Mouse (Mus musculus): Measurements from ENCODE around the gene Heatr1. TPM values are rescaled to one million over a fixed set of nuclear protein-coding genes. Genes with fewer than 3 reads are reported as not detected.
A peak's percentile ranks its signal among the peaks of the same experiment; 100 is the strongest.

Heatr1 gene
- polyA plus RNA-seq, 1 experiment from 2014 or later = 18.2 TPM

GRCm38 (mm10) chr13:12433843-12434242, 39.0 kb downstream of the Heatr1 start:
- no peak overlapping the region for H3K4me3 ChIP-seq (ENCODE audit: low read depth, low read length)
- no peaks in the 10 kb centered on the region for H3K9me3 ChIP-seq (replicated peaks; ENCODE audit: control insufficient read depth, low read length)
- DNase-seq (ENCODE audit: low spot score) (no peak), ATAC-seq (no peak)
- no peak overlapping the region for H3K4me2 ChIP-seq (ENCODE audit: low read length)
- no peak overlapping the region for H3K27ac ChIP-seq (ENCODE audit: low read depth, low read length)
- no peaks in the 10 kb centered on the region for H3K4me1 ChIP-seq (ENCODE audit: control insufficient read depth, insufficient read depth, low read length)
- peaks cover 91% of the 10 kb centered on the region for H3K36me3 ChIP-seq (ENCODE audit: control insufficient read depth, insufficient read depth, low read length)
- no peak overlapping the region for H3K9ac ChIP-seq (ENCODE audit: low read length)
- H3K27me3 ChIP-seq (replicated peaks; ENCODE audit: control insufficient read depth, insufficient read depth, low read length) = no peaks in the 10 kb centered on the region
- WGBS = 83% methylated on average over 5 of the region's 5 CpGs

DNA sequence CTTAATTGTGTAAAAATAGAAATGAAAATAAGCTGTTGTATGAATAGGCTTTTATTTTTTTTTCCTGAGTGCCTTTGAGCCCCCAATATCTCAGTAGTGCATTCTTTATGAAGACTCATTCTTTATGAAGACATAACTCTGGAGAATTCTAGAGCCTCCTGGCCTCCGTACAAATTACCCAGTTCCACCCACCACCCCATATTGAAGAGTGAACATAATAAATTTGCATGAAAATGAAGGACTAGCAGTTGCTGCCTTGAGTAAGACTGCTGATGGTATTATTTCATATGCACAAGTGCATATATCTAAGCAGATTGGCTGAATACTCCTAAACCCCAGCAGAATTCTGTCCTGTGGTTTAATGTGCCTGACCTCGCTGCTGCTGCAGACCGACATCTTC, 44.8 kb downstream of the Heatr1 start:
- Histone ChIP-seq H3K36me3 (ENCODE audit: control insufficient read depth, insufficient read depth, low read length) (peaks cover 52% of the 10 kb centered on the region), H3K9ac (ENCODE audit: low read length) (no peak overlapping the region), H3K27ac (ENCODE audit: low read depth, low read length) (no peak overlapping the region), H3K4me1 (ENCODE audit: control insufficient read depth, insufficient read depth, low read length) (no peaks in the 10 kb centered on the region), H3K9me3 (replicated peaks; ENCODE audit: control insufficient read depth, low read length) (no peaks in the 10 kb centered on the region), H3K4me2 (ENCODE audit: low read length) (no peak overlapping the region), H3K27me3 (replicated peaks; ENCODE audit: control insufficient read depth, insufficient read depth, low read length) (no peaks in the 10 kb centered on the region), H3K4me3 (ENCODE audit: low read depth, low read length) (no peak overlapping the region)
- ATAC-seq (no peak), DNase-seq (ENCODE audit: low spot score) (no peak)
- WGBS = 87% methylated on average over 3 of the region's 3 CpGs

DNA sequence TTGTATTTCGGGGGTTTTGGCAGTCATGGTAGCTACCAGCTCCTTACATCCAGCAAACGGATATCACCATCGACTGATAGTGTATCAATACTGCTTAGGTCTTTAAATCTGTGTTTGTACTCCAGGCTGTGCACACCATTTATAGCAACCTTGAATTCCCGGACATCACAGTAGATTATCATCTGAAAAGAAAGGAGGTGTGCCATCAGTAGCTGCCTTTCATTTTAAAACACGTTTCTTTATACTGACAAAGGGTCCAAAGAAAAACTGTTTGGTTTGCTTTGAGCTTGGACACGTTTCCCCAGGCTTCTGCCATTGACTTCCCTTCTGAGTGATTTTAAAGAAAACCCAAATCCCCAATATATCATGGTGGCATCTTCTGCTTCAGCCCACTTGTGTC, 46.0 kb downstream of the Heatr1 start:
- H3K9me3 ChIP-seq (replicated peaks; ENCODE audit: control insufficient read depth, low read length) = no peaks in the 10 kb centered on the region
- no peaks in the 10 kb centered on the region for H3K4me1 ChIP-seq (ENCODE audit: control insufficient read depth, insufficient read depth, low read length)
- DNase-seq (ENCODE audit: low spot score) (no peak), ATAC-seq (no peak)
- H3K4me3 ChIP-seq (ENCODE audit: low read depth, low read length) = no peak overlapping the region
- H3K9ac ChIP-seq (ENCODE audit: low read length) = no peak overlapping the region
- no peaks in the 10 kb centered on the region for H3K27me3 ChIP-seq (replicated peaks; ENCODE audit: control insufficient read depth, insufficient read depth, low read length)
- H3K27ac ChIP-seq (ENCODE audit: low read depth, low read length) = no peak overlapping the region
- peaks cover 40% of the 10 kb centered on the region for H3K36me3 ChIP-seq (ENCODE audit: control insufficient read depth, insufficient read depth, low read length)
- 85% methylated on average over 6 of the region's 6 CpGs for WGBS
- no peak overlapping the region for H3K4me2 ChIP-seq (ENCODE audit: low read length)

DNA sequence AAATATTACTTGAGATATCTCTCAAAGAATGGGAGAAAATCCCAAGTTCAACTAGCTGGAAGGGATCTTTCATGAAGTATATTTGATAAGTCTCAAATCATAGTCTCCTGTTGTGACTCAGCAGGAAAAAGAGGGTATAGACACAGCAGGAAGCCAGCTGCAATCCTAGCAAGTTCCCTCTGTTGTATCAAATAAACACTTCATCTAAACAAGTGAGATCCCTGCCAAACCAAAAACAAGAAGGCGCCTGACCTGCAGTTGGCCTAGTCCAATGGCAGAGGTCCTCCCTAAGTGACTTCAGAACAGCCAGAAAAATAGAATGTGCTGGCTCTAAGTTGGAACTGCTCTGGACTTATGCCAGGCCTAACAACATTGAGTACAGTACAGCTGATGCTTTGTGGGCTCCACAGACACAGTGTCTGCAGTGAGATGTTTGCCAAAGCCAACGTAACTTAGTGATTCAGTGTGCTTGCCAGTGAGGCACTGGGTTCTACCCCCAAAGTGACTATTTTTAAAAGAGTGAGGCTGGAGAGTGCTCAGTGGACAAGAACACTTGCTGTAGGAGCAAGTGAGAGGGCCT, 47.3 kb downstream of the Heatr1 start:
- H3K27ac ChIP-seq (ENCODE audit: low read depth, low read length) = no peak overlapping the region
- H3K9ac ChIP-seq (ENCODE audit: low read length) = no peak overlapping the region
- ATAC-seq = 0 out of 2 replicates have a peak, but pooled peaks have one; percentile 12
- peaks cover 31% of the 10 kb centered on the region for H3K36me3 ChIP-seq (ENCODE audit: control insufficient read depth, insufficient read depth, low read length)
- H3K4me3 ChIP-seq (ENCODE audit: low read depth, low read length) = no peak overlapping the region
- no peaks in the 10 kb centered on the region for H3K27me3 ChIP-seq (replicated peaks; ENCODE audit: control insufficient read depth, insufficient read depth, low read length)
- H3K9me3 ChIP-seq (replicated peaks; ENCODE audit: control insufficient read depth, low read length) = no peaks in the 10 kb centered on the region
- H3K4me1 ChIP-seq (ENCODE audit: control insufficient read depth, insufficient read depth, low read length) = no peaks in the 10 kb centered on the region
- no peak overlapping the region for H3K4me2 ChIP-seq (ENCODE audit: low read length)
- 73% methylated on average over 2 of the region's 2 CpGs for WGBS
- DNase-seq (ENCODE audit: low spot score) = peak; percentile 43

GRCm38 (mm10) chr13:12453150-12453549, 58.3 kb downstream of the Heatr1 start:
- Histone ChIP-seq H3K36me3 (ENCODE audit: control insufficient read depth, insufficient read depth, low read length) (no peaks in the 10 kb centered on the region), H3K4me2 (ENCODE audit: low read length) (no peak overlapping the region), H3K9ac (ENCODE audit: low read length) (no peak overlapping the region), H3K4me3 (ENCODE audit: low read depth, low read length) (no peak overlapping the region), H3K4me1 (ENCODE audit: control insufficient read depth, insufficient read depth, low read length) (no peaks in the 10 kb centered on the region), H3K27me3 (replicated peaks; ENCODE audit: control insufficient read depth, insufficient read depth, low read length) (no peaks in the 10 kb centered on the region), H3K9me3 (replicated peaks; ENCODE audit: control insufficient read depth, low read length) (no peaks in the 10 kb centered on the region), H3K27ac (ENCODE audit: low read depth, low read length) (no peak overlapping the region)
- ATAC-seq = no peak
- no peak for DNase-seq (ENCODE audit: low spot score)
- whole genome bisulfite sequencing = 90% methylated on average over 14 of the region's 14 CpGs

GRCm38 (mm10) chr13:12454686-12455390, 60.0 kb downstream of the Heatr1 start:
- no peak for ATAC-seq
- Histone ChIP-seq H3K4me1 (ENCODE audit: control insufficient read depth, insufficient read depth, low read length) (no peaks in the 10 kb centered on the region), H3K9ac (ENCODE audit: low read length) (no peak overlapping the region), H3K9me3 (replicated peaks; ENCODE audit: control insufficient read depth, low read length) (no peaks in the 10 kb centered on the region), H3K36me3 (ENCODE audit: control insufficient read depth, insufficient read depth, low read length) (no peaks in the 10 kb centered on the region), H3K4me2 (ENCODE audit: low read length) (no peak overlapping the region), H3K27ac (ENCODE audit: low read depth, low read length) (no peak overlapping the region), H3K27me3 (replicated peaks; ENCODE audit: control insufficient read depth, insufficient read depth, low read length) (no peaks in the 10 kb centered on the region), H3K4me3 (ENCODE audit: low read depth, low read length) (no peak overlapping the region)
- 77% methylated on average over 7 of the region's 7 CpGs for WGBS
- no peak for DNase-seq (ENCODE audit: low spot score)

- DNase-seq (ENCODE audit: low spot score) = no peak
- WGBS = 81% methylated on average over 7 of the region's 7 CpGs
- H3K27ac ChIP-seq (ENCODE audit: low read depth, low read length) = no peak overlapping the region
Observed at GRCm38 (mm10) chr13:12456711-12457110, 61.9 kb downstream of the Heatr1 start.

GRCm38 (mm10) chr13:12460443-12460842, 65.6 kb downstream of the Heatr1 start:
- no peaks in the 10 kb centered on the region for H3K9me3 ChIP-seq (replicated peaks; ENCODE audit: control insufficient read depth, low read length)
- ATAC-seq (peak; percentile 3; the same call in 1 of the 2 replicates), DNase-seq (ENCODE audit: low spot score) (peak; percentile 36)
- H3K4me1 ChIP-seq (ENCODE audit: control insufficient read depth, insufficient read depth, low read length) = peaks cover 10% of the 10 kb centered on the region
- no peak overlapping the region for H3K27ac ChIP-seq (ENCODE audit: low read depth, low read length)
- 6% methylated on average over 8 of the region's 8 CpGs for WGBS
- H3K27me3 ChIP-seq (replicated peaks; ENCODE audit: control insufficient read depth, insufficient read depth, low read length) = no peaks in the 10 kb centered on the region
- peak overlapping the region; percentile 71 for H3K9ac ChIP-seq (ENCODE audit: low read length)
- H3K4me3 ChIP-seq (ENCODE audit: low read depth, low read length) = peak overlapping the region; percentile 67
- H3K4me2 ChIP-seq (ENCODE audit: low read length) = peak overlapping the region; percentile 83
- no peaks in the 10 kb centered on the region for H3K36me3 ChIP-seq (ENCODE audit: control insufficient read depth, insufficient read depth, low read length)

More at GRCm38 (mm10) chr13:12456711-12457110, 61.9 kb downstream of the Heatr1 start:
- H3K4me3 ChIP-seq (ENCODE audit: low read depth, low read length) = no peak overlapping the region
- no peak for ATAC-seq
- no peak overlapping the region for H3K9ac ChIP-seq (ENCODE audit: low read length)
- H3K36me3 ChIP-seq (ENCODE audit: control insufficient read depth, insufficient read depth, low read length) = no peaks in the 10 kb centered on the region
- H3K4me1 ChIP-seq (ENCODE audit: control insufficient read depth, insufficient read depth, low read length) = peaks cover 6% of the 10 kb centered on the region; the same call in 1 of the 2 replicates
- H3K4me2 ChIP-seq (ENCODE audit: low read length) = no peak overlapping the region
- H3K9me3 ChIP-seq (replicated peaks; ENCODE audit: control insufficient read depth, low read length) = no peaks in the 10 kb centered on the region
- H3K27me3 ChIP-seq (replicated peaks; ENCODE audit: control insufficient read depth, insufficient read depth, low read length) = no peaks in the 10 kb centered on the region

Data from forebrain, embryonic 14.5 days (tissue).